Mouse (Mus musculus): ENCODE results near the gene Mdga2.

GRCm38 (mm10) chr12:66619944-66620343 is 602.4 kb downstream of the Mdga2 start:
- TF ChIP-seq EP300 (IDR thresholded peaks at IDR 0.05; ENCODE audit: low read depth) (no peak), CTCF (IDR thresholded peaks at IDR 0.05; ENCODE audit: low read depth) (no peak)

Measured in liver, postnatal 0 days (tissue).